Mouse (Mus musculus): ENCODE data around the gene Abhd11. TPM values are rescaled to one million over a fixed set of nuclear protein-coding genes. Genes with fewer than 3 reads are reported as not detected.
"Not testable (repeated sequence)": the region's sequence is repeated elsewhere in the genome, so short reads cannot be mapped to it uniquely, and the experiment has no call there.

Gene Abhd11
- polyA plus RNA-seq, 2 experiments, result 25.1 to 27.0 TPM

- 74% methylated on average over 5 of the region's 5 CpGs for WGBS (ENCODE audit: insufficient replicate concordance)
- no peaks in the 10 kb centered on the region for H3K9me3 ChIP-seq (ENCODE audit: control insufficient read depth, low read length)
- H3K4me3 ChIP-seq (ENCODE audit: insufficient read depth in 1 of 2, low read depth in 2 of 2, low read length in 2 of 2), result no peak overlapping the region
- no peaks in the 10 kb centered on the region for H3K36me3 ChIP-seq (replicated peaks; ENCODE audit: control insufficient read depth, insufficient read depth, low read depth)
- TF ChIP-seq CTCF (IDR thresholded peaks at IDR 0.05; ENCODE audit: low read depth), result no peak
- no peak for TF ChIP-seq EP300 (IDR thresholded peaks at IDR 0.05; ENCODE audit: low read depth)
- ATAC-seq (ENCODE audit: insufficient read depth) (no peak), DNase-seq (ENCODE audit: low read depth in 3 of 3, low spot score in 3 of 3) (no peak)
- H3K27me3 ChIP-seq (ENCODE audit: control insufficient read depth, insufficient read depth, low read length), result no peaks in the 10 kb centered on the region
- H3K4me1 ChIP-seq (replicated peaks; ENCODE audit: control insufficient read depth in 2 of 2, insufficient read depth in 2 of 2, low read length in 1 of 2), result no peaks in the 10 kb centered on the region
- no peak overlapping the region for H3K4me2 ChIP-seq (ENCODE audit: low read depth)
- H3K9ac ChIP-seq (replicated peaks), result no peak overlapping the region
- no peak overlapping the region for H3K27ac ChIP-seq
Measured at GRCm38 (mm10) chr5:135048539-135048938, 39.6 kb downstream of the Abhd11 start.

- DNase-seq (ENCODE audit: low read depth in 3 of 3, low spot score in 3 of 3); H3K4me3 ChIP-seq (ENCODE audit: insufficient read depth in 1 of 2, low read depth in 2 of 2, low read length in 2 of 2); H3K4me1 ChIP-seq (replicated peaks; ENCODE audit: control insufficient read depth in 2 of 2, insufficient read depth in 2 of 2, low read length in 1 of 2); H3K36me3 ChIP-seq (replicated peaks; ENCODE audit: control insufficient read depth, insufficient read depth, low read depth); H3K9ac ChIP-seq (replicated peaks); H3K4me2 ChIP-seq (ENCODE audit: low read depth); H3K27ac ChIP-seq; ATAC-seq (ENCODE audit: insufficient read depth); H3K27me3 ChIP-seq (ENCODE audit: control insufficient read depth, insufficient read depth, low read length); H3K9me3 ChIP-seq (ENCODE audit: control insufficient read depth, low read length): not testable (repeated sequence)
- WGBS (ENCODE audit: insufficient replicate concordance), result 69% methylated on average over 6 of the region's 6 CpGs
Measured at GRCm38 (mm10) chr5:135049268-135049667, 40.3 kb downstream of the Abhd11 start.

GRCm38 (mm10) chr5:135053356-135053755, 44.4 kb downstream of the Abhd11 start:
- ATAC-seq (ENCODE audit: insufficient read depth) (no peak), DNase-seq (ENCODE audit: low read depth in 3 of 3, low spot score in 3 of 3) (no peak)
- Histone ChIP-seq H3K27ac (no peak overlapping the region), H3K4me1 (replicated peaks; ENCODE audit: control insufficient read depth in 2 of 2, insufficient read depth in 2 of 2, low read length in 1 of 2) (no peaks in the 10 kb centered on the region), H3K4me2 (ENCODE audit: low read depth) (no peak overlapping the region), H3K36me3 (replicated peaks; ENCODE audit: control insufficient read depth, insufficient read depth, low read depth) (peaks cover 11% of the 10 kb centered on the region), H3K27me3 (ENCODE audit: control insufficient read depth, insufficient read depth, low read length) (no peaks in the 10 kb centered on the region), H3K4me3 (ENCODE audit: insufficient read depth in 1 of 2, low read depth in 2 of 2, low read length in 2 of 2) (no peak overlapping the region), H3K9ac (replicated peaks) (no peak overlapping the region), H3K9me3 (ENCODE audit: control insufficient read depth, low read length) (no peaks in the 10 kb centered on the region)
- no peak for TF ChIP-seq CTCF (IDR thresholded peaks at IDR 0.05; ENCODE audit: low read depth)
- no peak for TF ChIP-seq EP300 (IDR thresholded peaks at IDR 0.05; ENCODE audit: low read depth)
- WGBS (ENCODE audit: insufficient replicate concordance), result 81% methylated on average over 12 of the region's 12 CpGs

Other genes with a start within 250 kb of the Abhd11 start
- gene Tmem270, start 102.4 kb upstream of the Abhd11 start, polyA plus RNA-seq (2012; rRNA removed), result 0.04 TPM in 1 of 2 replicates, not detected in the other
- not detected in 2 replicates for gene Tmem270, start 102.4 kb upstream of the Abhd11 start, polyA plus RNA-seq (2014; fragmentation: Nextera tagmentation; extraction: Ambion mirVana)
- gene Cldn13, start 93.6 kb upstream of the Abhd11 start, polyA plus RNA-seq (2012; rRNA removed), result 148 and 152 TPM in 2 replicates
- 288 and 296 TPM in 2 replicates for gene Cldn13, start 93.6 kb upstream of the Abhd11 start, polyA plus RNA-seq (2014; fragmentation: Nextera tagmentation; extraction: Ambion mirVana)
- gene Mettl27, start 76.8 kb upstream of the Abhd11 start, polyA plus RNA-seq (2012; rRNA removed), result 7.1 and 7.9 TPM in 2 replicates
- 14.4 and 16.3 TPM in 2 replicates for gene Mettl27, start 76.8 kb upstream of the Abhd11 start, polyA plus RNA-seq (2014; fragmentation: Nextera tagmentation; extraction: Ambion mirVana)
- 0.35 and 0.39 TPM in 2 replicates for gene Cldn4, start 62.2 kb upstream of the Abhd11 start, polyA plus RNA-seq (2012; rRNA removed)
- 0.29 TPM in 2 replicates for gene Cldn4, start 62.2 kb upstream of the Abhd11 start, polyA plus RNA-seq (2014; fragmentation: Nextera tagmentation; extraction: Ambion mirVana)
- gene Cldn3, start 22.9 kb upstream of the Abhd11 start, polyA plus RNA-seq (2012; rRNA removed), result 0.47 and 0.73 TPM in 2 replicates
- gene Cldn3, start 22.9 kb upstream of the Abhd11 start, polyA plus RNA-seq (2014; fragmentation: Nextera tagmentation; extraction: Ambion mirVana), result 0.43 and 0.47 TPM in 2 replicates
- gene Stx1a, start 14.3 kb downstream of the Abhd11 start, polyA plus RNA-seq (2012; rRNA removed), result 2.0 and 2.3 TPM in 2 replicates
- gene Stx1a, start 14.3 kb downstream of the Abhd11 start, polyA plus RNA-seq (2014; fragmentation: Nextera tagmentation; extraction: Ambion mirVana), result 0.72 and 0.73 TPM in 2 replicates
- 9.5 and 12.1 TPM in 2 replicates for gene Dnajc30, start 55.0 kb downstream of the Abhd11 start, polyA plus RNA-seq (2012; rRNA removed)
- 13.3 and 14.2 TPM in 2 replicates for gene Dnajc30, start 55.0 kb downstream of the Abhd11 start, polyA plus RNA-seq (2014; fragmentation: Nextera tagmentation; extraction: Ambion mirVana)
- 36.7 and 43.3 TPM in 2 replicates for gene Bud23, start 55.8 kb downstream of the Abhd11 start, polyA plus RNA-seq (2012; rRNA removed)
- 46.0 and 50.1 TPM in 2 replicates for gene Bud23, start 55.8 kb downstream of the Abhd11 start, polyA plus RNA-seq (2014; fragmentation: Nextera tagmentation; extraction: Ambion mirVana)
- gene Vps37d, start 69.1 kb downstream of the Abhd11 start, polyA plus RNA-seq (2012; rRNA removed), result 0.29 and 0.30 TPM in 2 replicates
- gene Vps37d, start 69.1 kb downstream of the Abhd11 start, polyA plus RNA-seq (2014; fragmentation: Nextera tagmentation; extraction: Ambion mirVana), result 0.06 and 0.10 TPM in 2 replicates
- 14.7 and 18.5 TPM in 2 replicates for gene Mlxipl, start 80.7 kb downstream of the Abhd11 start, polyA plus RNA-seq (2012; rRNA removed)
- 6.6 and 8.4 TPM in 2 replicates for gene Mlxipl, start 80.7 kb downstream of the Abhd11 start, polyA plus RNA-seq (2014; fragmentation: Nextera tagmentation; extraction: Ambion mirVana)
- 4.4 and 5.5 TPM in 2 replicates for gene Tbl2, start 140.5 kb downstream of the Abhd11 start, polyA plus RNA-seq (2012; rRNA removed)
- gene Tbl2, start 140.5 kb downstream of the Abhd11 start, polyA plus RNA-seq (2014; fragmentation: Nextera tagmentation; extraction: Ambion mirVana), result 9.8 and 10.2 TPM in 2 replicates
- 9.7 and 10.0 TPM in 2 replicates for gene Bcl7b, start 159.1 kb downstream of the Abhd11 start, polyA plus RNA-seq (2012; rRNA removed)
- gene Bcl7b, start 159.1 kb downstream of the Abhd11 start, polyA plus RNA-seq (2014; fragmentation: Nextera tagmentation; extraction: Ambion mirVana), result 25.6 and 26.7 TPM in 2 replicates
- gene Baz1b, start 178.1 kb downstream of the Abhd11 start, polyA plus RNA-seq (2012; rRNA removed), result 14.3 and 20.7 TPM in 2 replicates
- 18.2 and 22.3 TPM in 2 replicates for gene Baz1b, start 178.1 kb downstream of the Abhd11 start, polyA plus RNA-seq (2014; fragmentation: Nextera tagmentation; extraction: Ambion mirVana)
- gene Fzd9, start 242.1 kb downstream of the Abhd11 start, polyA plus RNA-seq (2012; rRNA removed), result 0.19 and 0.24 TPM in 2 replicates
- 0.25 TPM in 1 of 2 replicates, not detected in the other for gene Fzd9, start 242.1 kb downstream of the Abhd11 start, polyA plus RNA-seq (2014; fragmentation: Nextera tagmentation; extraction: Ambion mirVana)